Mouse (Mus musculus) limb, embryonic 12.5 days (tissue): ENCODE data around the gene 4932438A13Rik. TPM values are rescaled to one million over a fixed set of nuclear protein-coding genes. Genes with fewer than 3 reads are reported as not detected.

Experiments used
- ATAC-seq: fragments of 200-750 bp; cut with Nextera tagmentation; 2 replicates; pipeline ENCODE4 v1.8.0; 2017; ENCODE audit warnings: low read depth, moderate TSS enrichment; ENCODE audit not compliant: insufficient number of reproducible peaks, insufficient read depth, low FRiP score, low TSS enrichment
- H3K27ac ChIP-seq: fragments of 300-500 bp; sonication (generic); 2 replicates; pipeline ENCODE4 v1.5.1; 2016; ENCODE audit warnings: mild to moderate bottlenecking, moderate library complexity
- H3K27me3 ChIP-seq: fragments of 300-500 bp; sonication (generic); 2 replicates; pipeline ENCODE4 v1.6.1; 2016; ENCODE audit warnings: mild to moderate bottlenecking, moderate library complexity
- H3K36me3 ChIP-seq: fragments of 300-500 bp; sonication (generic); 2 replicates; pipeline ENCODE4 v1.6.1; 2016; ENCODE audit warnings: mild to moderate bottlenecking, moderate library complexity
- H3K4me1 ChIP-seq: fragments of 300-500 bp; sonication (generic); replicated peaks from 2 replicates; pipeline ENCODE4 v1.6.1; 2016
- H3K4me2 ChIP-seq: fragments of 300-500 bp; sonication (generic); 2 replicates; pipeline ENCODE4 v1.6.1; 2016; ENCODE audit warnings: mild to moderate bottlenecking, moderate library complexity
- H3K4me3 ChIP-seq: fragments of 300-500 bp; sonication (generic); replicated peaks from 2 replicates; pipeline ENCODE4 v1.5.1; 2016; ENCODE audit warnings: mild to moderate bottlenecking
- H3K9ac ChIP-seq: fragments of 300-500 bp; sonication (generic); replicated peaks from 2 replicates; pipeline ENCODE4 v1.6.1; 2016; ENCODE audit warnings: mild to moderate bottlenecking, moderate library complexity
- H3K9me3 ChIP-seq: fragments of 300-500 bp; sonication (generic); 2 replicates; pipeline ENCODE4 v1.6.1; 2016; ENCODE audit warnings: mild to moderate bottlenecking, moderate library complexity
- WGBS: fragments of 180-500 bp; shearing (Covaris S2); methylation state at CpG from one replicate; pipeline ENCODE4 v1.1.7; 2016; 5-methylcytosine and 5-hydroxymethylcytosine counted together
- polyA plus RNA-seq: library from polyadenylated mRNA; unstranded; fragments of >200 nt; fragmentation: Nextera tagmentation; extraction: Ambion mirVana; gene quantifications from 2 replicates; pipeline ENCODE4 v1.2.1, GENCODE M21; 2016

4932438A13Rik gene
- 50.4 and 53.5 TPM in 2 replicates for polyA plus RNA-seq

- H3K27me3 ChIP-seq = no peaks in the 10 kb centered on the region
- peaks cover 26% of the 10 kb centered on the region for H3K36me3 ChIP-seq
- H3K9ac ChIP-seq = peak within 1 kb of the TSS; percentile 85
- peak within 1 kb of the TSS; percentile 84 for H3K27ac ChIP-seq
- no peaks in the 10 kb centered on the region for H3K9me3 ChIP-seq
- peaks cover 6% of the 10 kb centered on the region for H3K4me1 ChIP-seq
- 3% methylated on average over 38 of the region's 38 CpGs for WGBS
- ATAC-seq = peak; percentile 98
- peak within 1 kb of the TSS; percentile 87 for H3K4me3 ChIP-seq
- H3K4me2 ChIP-seq = peak within 1 kb of the TSS; percentile 68
These were observed at the start of gene 4932438A13Rik for GRCm38 (mm10) chr3:36862721-36863275. 4932438A13Rik (plus strand) TSS chr3:36863104.

GRCm38 (mm10) chr3:36816633-36817032 is 46.3 kb upstream of the 4932438A13Rik start:
- 78% methylated on average over 5 of the region's 5 CpGs for WGBS
- Histone ChIP-seq H3K36me3 (no peaks in the 10 kb centered on the region), H3K4me1 (peaks cover 7% of the 10 kb centered on the region; the same call in 1 of the 2 replicates), H3K4me2 (no peak overlapping the region), H3K27me3 (no peaks in the 10 kb centered on the region), H3K9ac (no peak overlapping the region), H3K9me3 (no peaks in the 10 kb centered on the region), H3K27ac (no peak overlapping the region), H3K4me3 (no peak overlapping the region)
- no peak for ATAC-seq

- H3K27ac ChIP-seq = no peak overlapping the region
- H3K27me3 ChIP-seq = no peaks in the 10 kb centered on the region
- H3K9ac ChIP-seq = no peak overlapping the region
- 68% methylated on average over 7 of the region's 7 CpGs for WGBS
- H3K9me3 ChIP-seq = no peaks in the 10 kb centered on the region
- ATAC-seq = no peak
- H3K4me2 ChIP-seq = no peak overlapping the region
- H3K4me3 ChIP-seq = no peak overlapping the region
- H3K36me3 ChIP-seq = no peaks in the 10 kb centered on the region
- peaks cover 7% of the 10 kb centered on the region; the same call in 1 of the 2 replicates for H3K4me1 ChIP-seq
These were observed 43.5 kb upstream of the 4932438A13Rik start for GRCm38 (mm10) chr3:36819402-36819801.

GRCm38 (mm10) chr3:36821037-36821436 is 41.9 kb upstream of the 4932438A13Rik start:
- no peak overlapping the region for H3K4me2 ChIP-seq
- peaks cover 7% of the 10 kb centered on the region; the same call in 1 of the 2 replicates for H3K4me1 ChIP-seq
- 82% methylated on average over 9 of the region's 9 CpGs for WGBS
- no peak overlapping the region for H3K27ac ChIP-seq
- ATAC-seq = no peak
- H3K4me3 ChIP-seq = no peak overlapping the region
- no peaks in the 10 kb centered on the region for H3K36me3 ChIP-seq
- no peak overlapping the region for H3K9ac ChIP-seq
- no peaks in the 10 kb centered on the region for H3K27me3 ChIP-seq
- no peaks in the 10 kb centered on the region for H3K9me3 ChIP-seq

GRCm38 (mm10) chr3:36825098-36825497 is 37.8 kb upstream of the 4932438A13Rik start:
- H3K9ac ChIP-seq = no peak overlapping the region
- H3K4me1 ChIP-seq = no peaks in the 10 kb centered on the region; the same call in 1 of the 2 replicates
- 50% methylated on average over 1 of the region's 1 CpGs for WGBS
- no peak overlapping the region for H3K4me3 ChIP-seq
- no peak for ATAC-seq
- H3K4me2 ChIP-seq = no peak overlapping the region
- no peaks in the 10 kb centered on the region for H3K36me3 ChIP-seq
- no peaks in the 10 kb centered on the region for H3K27me3 ChIP-seq
- no peak overlapping the region for H3K27ac ChIP-seq
- H3K9me3 ChIP-seq = no peaks in the 10 kb centered on the region

- no peak overlapping the region for H3K4me3 ChIP-seq
- H3K4me1 ChIP-seq = no peaks in the 10 kb centered on the region; the same call in 1 of the 2 replicates
- WGBS = 64% methylated on average over 4 of the region's 4 CpGs
- no peak for ATAC-seq
- H3K27ac ChIP-seq = no peak overlapping the region
- no peak overlapping the region for H3K4me2 ChIP-seq
- H3K9ac ChIP-seq = no peak overlapping the region
- H3K27me3 ChIP-seq = no peaks in the 10 kb centered on the region
- H3K9me3 ChIP-seq = no peaks in the 10 kb centered on the region
- no peaks in the 10 kb centered on the region for H3K36me3 ChIP-seq
These were observed 37.4 kb upstream of the 4932438A13Rik start for GRCm38 (mm10) chr3:36825554-36825953.

GRCm38 (mm10) chr3:36827274-36828025 is 35.5 kb upstream of the 4932438A13Rik start:
- H3K9ac ChIP-seq = no peak overlapping the region
- H3K4me2 ChIP-seq = no peak overlapping the region
- no peak for ATAC-seq
- WGBS = 60% methylated on average over 8 of the region's 8 CpGs
- H3K27ac ChIP-seq = no peak overlapping the region
- H3K9me3 ChIP-seq = no peaks in the 10 kb centered on the region
- H3K4me3 ChIP-seq = no peak overlapping the region
- H3K27me3 ChIP-seq = no peaks in the 10 kb centered on the region
- H3K36me3 ChIP-seq = no peaks in the 10 kb centered on the region
- no peaks in the 10 kb centered on the region for H3K4me1 ChIP-seq

- Histone ChIP-seq H3K27me3 (no peaks in the 10 kb centered on the region), H3K9ac (no peak overlapping the region), H3K36me3 (no peaks in the 10 kb centered on the region), H3K4me1 (0 out of 2 replicates have a peak, but pooled peaks cover under 1% of the 10 kb centered on the region), H3K4me2 (no peak overlapping the region), H3K4me3 (no peak overlapping the region), H3K9me3 (no peaks in the 10 kb centered on the region), H3K27ac (no peak overlapping the region)
- WGBS = 86% methylated on average over 3 of the region's 3 CpGs
- no peak for ATAC-seq
These were observed 32.7 kb upstream of the 4932438A13Rik start for GRCm38 (mm10) chr3:36830218-36830617.

GRCm38 (mm10) chr3:36834426-36834825 is 28.5 kb upstream of the 4932438A13Rik start:
- Histone ChIP-seq H3K36me3 (no peaks in the 10 kb centered on the region), H3K27me3 (no peaks in the 10 kb centered on the region), H3K9me3 (no peaks in the 10 kb centered on the region), H3K27ac (no peak overlapping the region), H3K4me2 (no peak overlapping the region), H3K4me1 (peaks cover 9% of the 10 kb centered on the region; the same call in 1 of the 2 replicates), H3K9ac (no peak overlapping the region), H3K4me3 (no peak overlapping the region)
- WGBS = 85% methylated on average over 4 of the region's 4 CpGs
- no peak for ATAC-seq

- ATAC-seq = no peak
- Histone ChIP-seq H3K9me3 (no peaks in the 10 kb centered on the region), H3K9ac (no peak overlapping the region), H3K27me3 (peaks cover 4% of the 10 kb centered on the region; the same call in 1 of the 2 replicates), H3K4me2 (no peak overlapping the region), H3K4me3 (no peak overlapping the region), H3K4me1 (peaks cover 9% of the 10 kb centered on the region; the same call in 1 of the 2 replicates), H3K36me3 (no peaks in the 10 kb centered on the region), H3K27ac (no peak overlapping the region)
- 89% methylated on average over 2 of the region's 2 CpGs for WGBS
These were observed 28.1 kb upstream of the 4932438A13Rik start for GRCm38 (mm10) chr3:36834832-36835231.

- H3K4me3 ChIP-seq = peak overlapping the region; percentile 23
- H3K4me2 ChIP-seq = peak overlapping the region; percentile 51
- no peaks in the 10 kb centered on the region for H3K9me3 ChIP-seq
- no peak overlapping the region for H3K27ac ChIP-seq
- H3K4me1 ChIP-seq = peaks cover 9% of the 10 kb centered on the region; the same call in 1 of the 2 replicates
- peak; percentile 52; the same call in 1 of the 2 replicates for ATAC-seq
- WGBS = 26% methylated on average over 18 of the region's 18 CpGs
- H3K9ac ChIP-seq = no peak overlapping the region
- H3K27me3 ChIP-seq = peaks cover 7% of the 10 kb centered on the region; the same call in 1 of the 2 replicates
- no peaks in the 10 kb centered on the region for H3K36me3 ChIP-seq
These were observed 27.2 kb upstream of the 4932438A13Rik start for GRCm38 (mm10) chr3:36835525-36836203.
